Mouse (Mus musculus): ENCODE data around the gene Tlcd1. TPM values are rescaled to one million over a fixed set of nuclear protein-coding genes. Genes with fewer than 3 reads are reported as not detected.
"Not testable (repeated sequence)": the region's sequence is repeated elsewhere in the genome, so short reads cannot be mapped to it uniquely, and the experiment has no call there.

Tlcd1 gene
- polyA plus RNA-seq, 1 experiment: 2.2 TPM

GRCm38 (mm10) chr11:78182450-78182849, 5.9 kb downstream of the Tlcd1 start:
- peak overlapping the region; percentile 84 for H3K27ac ChIP-seq (ENCODE audit: insufficient read depth, low read depth, low read length)
- peaks cover 13% of the 10 kb centered on the region for H3K4me1 ChIP-seq (ENCODE audit: control insufficient read depth, insufficient read depth, low read length)
- no peak for TF ChIP-seq POLR2A (IDR thresholded peaks at IDR 0.05; ENCODE audit: borderline replicate concordance, low read depth, low read length)
- TF ChIP-seq CTCF (IDR thresholded peaks at IDR 0.05; ENCODE audit: low read depth, low read length): no peak
- H3K4me3 ChIP-seq (ENCODE audit: insufficient read depth, low read length): peak overlapping the region; percentile 88

GRCm38 (mm10) chr11:78182961-78183844, 6.7 kb downstream of the Tlcd1 start, which contains the start of gene Rpl23a:
Rpl23a (minus strand) TSS chr11:78183584.
- H3K4me3 ChIP-seq (ENCODE audit: insufficient read depth, low read length): peak within 1 kb of the TSS; percentile 88
- peaks cover 16% of the 10 kb centered on the region for H3K4me1 ChIP-seq (ENCODE audit: control insufficient read depth, insufficient read depth, low read length)
- peak; percentile 65; the same call in 1 of the 2 replicates for TF ChIP-seq POLR2A (IDR thresholded peaks at IDR 0.05; ENCODE audit: borderline replicate concordance, low read depth, low read length)
- no peak for TF ChIP-seq CTCF (IDR thresholded peaks at IDR 0.05; ENCODE audit: low read depth, low read length)
- peak within 1 kb of the TSS; percentile 84 for H3K27ac ChIP-seq (ENCODE audit: insufficient read depth, low read depth, low read length)

- H3K27ac ChIP-seq (ENCODE audit: insufficient read depth, low read depth, low read length): peak overlapping the region; percentile 40
Observed at GRCm38 (mm10) chr11:78183884-78184514, 7.5 kb downstream of the Tlcd1 start.

GRCm38 (mm10) chr11:78184702-78185101, 8.2 kb downstream of the Tlcd1 start:
- peaks cover 19% of the 10 kb centered on the region for H3K4me1 ChIP-seq (ENCODE audit: control insufficient read depth, insufficient read depth, low read length)
- H3K4me3 ChIP-seq (ENCODE audit: insufficient read depth, low read length); H3K27ac ChIP-seq (ENCODE audit: insufficient read depth, low read depth, low read length): not testable (repeated sequence)

More at GRCm38 (mm10) chr11:78183884-78184514, 7.5 kb downstream of the Tlcd1 start:
- Histone ChIP-seq H3K4me3 (ENCODE audit: insufficient read depth, low read length) (peak overlapping the region; percentile 58), H3K4me1 (ENCODE audit: control insufficient read depth, insufficient read depth, low read length) (peaks cover 16% of the 10 kb centered on the region)
- TF ChIP-seq CTCF (IDR thresholded peaks at IDR 0.05; ENCODE audit: low read depth, low read length): no peak
- no peak for TF ChIP-seq POLR2A (IDR thresholded peaks at IDR 0.05; ENCODE audit: borderline replicate concordance, low read depth, low read length)

- Histone ChIP-seq H3K4me1 (ENCODE audit: control insufficient read depth, insufficient read depth, low read length) (peaks cover 7% of the 10 kb centered on the region), H3K4me3 (ENCODE audit: insufficient read depth, low read length) (peak within 1 kb of the TSS; percentile 70), H3K27ac (ENCODE audit: insufficient read depth, low read depth, low read length) (peak within 1 kb of the TSS; percentile 47)
- TF ChIP-seq POLR2A (IDR thresholded peaks at IDR 0.05; ENCODE audit: borderline replicate concordance, low read depth, low read length) (no peak), CTCF (IDR thresholded peaks at IDR 0.05; ENCODE audit: low read depth, low read length) (no peak)
Observed at GRCm38 (mm10) chr11:78188331-78189233, 12.1 kb downstream of the Tlcd1 start, which contains the start of gene Rab34. Rab34 (plus strand) TSS chr11:78188430.

GRCm38 (mm10) chr11:78189234-78190040, 12.9 kb downstream of the Tlcd1 start:
- Histone ChIP-seq H3K27ac (ENCODE audit: insufficient read depth, low read depth, low read length) (no peak overlapping the region), H3K4me3 (ENCODE audit: insufficient read depth, low read length) (peak overlapping the region; percentile 70)

GRCm38 (mm10) chr11:78190041-78190440, 13.5 kb downstream of the Tlcd1 start:
- TF ChIP-seq CTCF (IDR thresholded peaks at IDR 0.05; ENCODE audit: low read depth, low read length) (no peak), POLR2A (IDR thresholded peaks at IDR 0.05; ENCODE audit: borderline replicate concordance, low read depth, low read length) (no peak)
- Histone ChIP-seq H3K4me1 (ENCODE audit: control insufficient read depth, insufficient read depth, low read length) (peaks cover 7% of the 10 kb centered on the region), H3K4me3 (ENCODE audit: insufficient read depth, low read length) (no peak overlapping the region), H3K27ac (ENCODE audit: insufficient read depth, low read depth, low read length) (no peak overlapping the region)

More at GRCm38 (mm10) chr11:78189234-78190040, 12.9 kb downstream of the Tlcd1 start:
- peaks cover 7% of the 10 kb centered on the region for H3K4me1 ChIP-seq (ENCODE audit: control insufficient read depth, insufficient read depth, low read length)
- no peak for TF ChIP-seq CTCF (IDR thresholded peaks at IDR 0.05; ENCODE audit: low read depth, low read length)
- TF ChIP-seq POLR2A (IDR thresholded peaks at IDR 0.05; ENCODE audit: borderline replicate concordance, low read depth, low read length): no peak

- Histone ChIP-seq H3K27ac (ENCODE audit: insufficient read depth, low read depth, low read length) (no peak within 1 kb of the TSS), H3K4me3 (ENCODE audit: insufficient read depth, low read length) (no peak within 1 kb of the TSS), H3K4me1 (ENCODE audit: control insufficient read depth, insufficient read depth, low read length) (peaks cover 14% of the 10 kb centered on the region)
- no peak for TF ChIP-seq POLR2A (IDR thresholded peaks at IDR 0.05; ENCODE audit: borderline replicate concordance, low read depth, low read length)
- no peak for TF ChIP-seq CTCF (IDR thresholded peaks at IDR 0.05; ENCODE audit: low read depth, low read length)
Observed at GRCm38 (mm10) chr11:78193113-78193512, 16.6 kb downstream of the Tlcd1 start, which contains the start of gene Proca1. Proca1 (plus strand) TSS chr11:78193392.
